Mouse (Mus musculus) regulatory T cell (primary cell): ENCODE results near the gene Krt20.

ENCODE experiments used
- in situ Hi-C: fragments of 300-600 bp; cut with MboI, MseI; formaldehyde crosslinking; loops from one replicate; pipeline ENCODE4 v1.15.1; 2025; ENCODE audit warnings: high pct_unique_total_duplicates

Krt20 gene

GRCm38 (mm10) chr11:99414463-99415147, 23.3 kb downstream of the Krt20 start:
- in situ Hi-C loops = no loop called here

GRCm38 (mm10) chr11:99413247-99413646, 24.7 kb downstream of the Krt20 start:
- in situ Hi-C loops = no loop called here

- in situ Hi-C loops = no loop called here
Measured at GRCm38 (mm10) chr11:99406186-99406585, 31.8 kb downstream of the Krt20 start.

GRCm38 (mm10) chr11:99399956-99400549, 37.9 kb downstream of the Krt20 start:
- in situ Hi-C loops = no loop called here

GRCm38 (mm10) chr11:99398832-99399231, 39.1 kb downstream of the Krt20 start:
- in situ Hi-C loops = no loop called here

- in situ Hi-C loops = no loop called here
Measured at GRCm38 (mm10) chr11:99398084-99398483, 39.9 kb downstream of the Krt20 start.

- in situ Hi-C loops = no loop called here
Measured at GRCm38 (mm10) chr11:99396661-99397060, 41.3 kb downstream of the Krt20 start.

- in situ Hi-C loops = no loop called here
Measured at GRCm38 (mm10) chr11:99396034-99396433, 41.9 kb downstream of the Krt20 start.

GRCm38 (mm10) chr11:99392492-99392891, 45.5 kb downstream of the Krt20 start:
- in situ Hi-C loops = no loop called here

- in situ Hi-C loops = no loop called here
Measured at GRCm38 (mm10) chr11:99391375-99391774, 46.6 kb downstream of the Krt20 start.

GRCm38 (mm10) chr11:99390866-99391265, 47.1 kb downstream of the Krt20 start:
- in situ Hi-C loops = no loop called here

- in situ Hi-C loops = no loop called here
Measured at GRCm38 (mm10) chr11:99389264-99389663, 48.7 kb downstream of the Krt20 start, which contains the start of gene Krt10. TSS of gene Krt10 (minus strand) at chr11:99389364.

- in situ Hi-C loops = no loop called here
Measured at GRCm38 (mm10) chr11:99388661-99389060, 49.3 kb downstream of the Krt20 start.

GRCm38 (mm10) chr11:99385813-99386721, 51.9 kb downstream of the Krt20 start:
- in situ Hi-C loops = no loop called here

- in situ Hi-C loops = no loop called here
Measured at GRCm38 (mm10) chr11:99379568-99379967, 58.4 kb downstream of the Krt20 start.
